Mouse (Mus musculus) myocyte (in vitro differentiated cells): ENCODE measurements at regions not wholly inside any gene's neighbourhood (a gene's known extent, or its start where the extent isn't known, plus 50 kb on each side); places are given as distances from the start of the nearest gene placed in this dataset.

Experiments used
- POLR2A ChIP-seq: IDR thresholded peaks from one replicate; pipeline ENCODE4 v1.6.1; 2011; ENCODE audit warnings: low read depth, mild to moderate bottlenecking, control low read depth, moderate library complexity; ENCODE audit not compliant: insufficient read length
- TCF3 ChIP-seq: IDR thresholded peaks from one replicate; pipeline ENCODE4 v1.6.1; 2011; ENCODE audit warnings: low read depth, control low read depth; ENCODE audit not compliant: insufficient read length

GRCm38 (mm10) chr10:99908044-99908443, 107.4 kb upstream of the Kitl start:
- TF ChIP-seq POLR2A (no peak), TCF3 (no peak)
